Mouse (Mus musculus) liver, adult 2 months (tissue): ENCODE data around the gene Fbxl18. TPM values are rescaled to one million over a fixed set of nuclear protein-coding genes. Genes with fewer than 3 reads are reported as not detected.

ENCODE experiments used
- DNase-seq: peaks from one replicate; pipeline ENCODE4 v3.0.0-alpha.2; 2011; ENCODE audit warnings: low read depth, low spot score; ENCODE audit errors: extremely low read depth
- H3K27ac ChIP-seq: fragments of 200-500 bp; replicated peaks from 2 replicates; pipeline ENCODE4 v1.5.1; 2012; ENCODE audit warnings: low read depth, mild to moderate bottlenecking, control low read depth, inconsistent platforms, low read length; ENCODE audit not compliant: insufficient read depth
- H3K27me3 ChIP-seq: fragments of 200-500 bp; 2 replicates; pipeline ENCODE4 v1.6.1; 2012; ENCODE audit warnings: mild to moderate bottlenecking, moderate library complexity, low read length, inconsistent platforms; ENCODE audit not compliant: control insufficient read depth, insufficient read depth
- H3K36me3 ChIP-seq: fragments of 200-500 bp; 2 replicates; pipeline ENCODE4 v1.6.1; 2012; ENCODE audit warnings: low read length, inconsistent platforms; ENCODE audit not compliant: control insufficient read depth, insufficient read depth
- H3K4me1 ChIP-seq: fragments of 200-500 bp; 2 replicates; pipeline ENCODE4 v1.6.1; 2011; ENCODE audit warnings: low read length; ENCODE audit not compliant: control insufficient read depth, insufficient read depth
- H3K4me3 ChIP-seq: fragments of 200-500 bp; 2 replicates; pipeline ENCODE4 v1.5.1; 2011; ENCODE audit warnings: low read depth, mild to moderate bottlenecking, control low read depth, low read length, moderate library complexity; ENCODE audit not compliant: insufficient read depth
- H3K79me2 ChIP-seq: fragments of 200-500 bp; 2 replicates; pipeline ENCODE4 v1.6.1; 2012; ENCODE audit warnings: inconsistent platforms, mild to moderate bottlenecking, low read length, moderate library complexity; ENCODE audit not compliant: control insufficient read depth, insufficient read depth
- H3K9ac ChIP-seq: fragments of 200-500 bp; 2 replicates; pipeline ENCODE4 v1.6.1; 2012; ENCODE audit warnings: low read depth, mild to moderate bottlenecking, control low read depth, inconsistent platforms, low read length
- CTCF ChIP-seq: fragments of 200-500 bp; IDR thresholded peaks from 2 replicates; pipeline ENCODE4 v1.5.1; 2011; ENCODE audit warnings: low read depth, low read length, control low read depth
- POLR2A ChIP-seq: fragments of 200-500 bp; IDR thresholded peaks from 2 replicates; pipeline ENCODE4 v1.6.1; 2011; ENCODE audit warnings: low read length, control low read depth; ENCODE audit not compliant: insufficient read depth; ENCODE audit errors: extremely low read depth
- WGBS: fragments of 180-500 bp; shearing (Covaris S2); methylation state at CpG from one replicate; pipeline ENCODE4 v1.1.7; 2018; 5-methylcytosine and 5-hydroxymethylcytosine counted together
- polyA plus RNA-seq: library from polyadenylated mRNA; depleted of rRNA; stranded (reverse); fragments of >200 nt; gene quantifications from 2 replicates; pipeline ENCODE4 v1.2.3, GENCODE M21; 2012
- total RNA-seq: library from RNA; depleted of rRNA; stranded (reverse); fragments of >200 nt; gene quantifications from 2 replicates; pipeline ENCODE4 v1.2.3, GENCODE M21; 2014

The Fbxl18 gene
- total and polyA plus RNA-seq, 2 experiments = 1.5 to 10.6 TPM

DNA sequence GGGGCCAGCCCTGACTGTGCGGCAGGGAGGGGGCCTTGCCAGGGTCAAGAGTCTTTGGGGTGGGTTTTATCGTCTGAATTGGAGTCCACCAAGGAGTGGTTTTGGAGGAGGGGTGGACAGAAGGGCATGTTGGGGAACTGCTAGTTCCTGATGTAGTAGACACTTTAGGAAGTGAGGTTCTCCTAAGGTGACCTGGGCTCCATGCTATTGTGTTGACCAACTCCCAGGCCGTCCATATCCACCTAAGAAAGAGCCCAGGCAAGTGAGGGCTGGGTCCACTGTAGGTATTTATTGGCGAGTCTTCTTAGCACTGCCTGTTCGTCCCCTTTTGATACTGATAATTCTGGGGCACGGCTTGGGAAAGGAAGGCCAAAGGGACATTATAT lies 25.8 kb upstream of the Fbxl18 start:
- no peaks in the 10 kb centered on the region for H3K79me2 ChIP-seq
- TF ChIP-seq POLR2A = no peak
- no peak for TF ChIP-seq CTCF
- no peaks in the 10 kb centered on the region for H3K36me3 ChIP-seq
- no peak for DNase-seq
- 75% methylated on average over 6 of the region's 6 CpGs for WGBS
- no peaks in the 10 kb centered on the region for H3K27me3 ChIP-seq
- peaks cover 5% of the 10 kb centered on the region for H3K4me1 ChIP-seq
- peak overlapping the region; percentile 43 for H3K27ac ChIP-seq
- no peak overlapping the region for H3K4me3 ChIP-seq
- no peak overlapping the region for H3K9ac ChIP-seq

DNA sequence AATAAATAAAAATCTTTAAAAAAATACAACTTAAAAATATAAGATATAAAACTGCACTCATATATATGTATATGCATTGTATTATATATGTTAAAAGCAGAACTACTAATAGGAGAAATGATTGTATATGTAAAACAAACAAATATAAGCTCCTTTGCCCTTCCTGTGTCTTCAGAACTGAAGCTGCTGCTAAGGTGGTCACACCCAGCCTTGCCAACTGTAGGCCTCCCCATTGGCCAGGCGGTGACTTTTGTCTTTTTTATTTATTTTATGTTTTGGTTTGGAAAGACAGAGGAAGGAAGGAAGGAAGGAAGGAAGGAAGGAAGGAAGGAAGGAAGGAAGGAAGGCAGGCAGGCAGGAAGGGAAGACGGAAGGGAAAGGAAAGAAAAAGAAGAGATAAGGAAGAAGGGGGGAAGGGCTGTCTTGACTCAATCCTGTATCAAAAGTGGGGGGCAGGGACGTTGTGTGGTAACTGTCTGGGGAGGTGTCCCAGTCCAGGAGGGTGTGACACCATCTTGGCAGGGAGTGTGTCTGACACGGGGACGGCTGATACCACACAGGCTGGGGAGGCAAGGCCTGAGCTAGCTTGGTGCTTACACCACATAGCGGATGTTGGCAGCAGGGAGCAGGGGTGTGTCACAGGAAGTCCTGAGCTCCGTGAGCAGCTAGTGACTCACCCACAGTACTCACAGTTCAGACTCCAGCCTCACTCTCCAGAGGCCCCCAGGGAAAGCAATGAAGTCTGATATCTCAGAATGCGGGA lies 25.3 kb upstream of the Fbxl18 start:
- WGBS = 28% methylated on average over 8 of the region's 8 CpGs
- Histone ChIP-seq H3K4me3 (no peak overlapping the region), H3K36me3 (no peaks in the 10 kb centered on the region), H3K27ac (peak overlapping the region; percentile 43), H3K79me2 (no peaks in the 10 kb centered on the region), H3K4me1 (peaks cover 8% of the 10 kb centered on the region), H3K9ac (no peak overlapping the region), H3K27me3 (no peaks in the 10 kb centered on the region)
- peak; percentile 65 for DNase-seq
- TF ChIP-seq POLR2A (no peak), CTCF (no peak)

DNA sequence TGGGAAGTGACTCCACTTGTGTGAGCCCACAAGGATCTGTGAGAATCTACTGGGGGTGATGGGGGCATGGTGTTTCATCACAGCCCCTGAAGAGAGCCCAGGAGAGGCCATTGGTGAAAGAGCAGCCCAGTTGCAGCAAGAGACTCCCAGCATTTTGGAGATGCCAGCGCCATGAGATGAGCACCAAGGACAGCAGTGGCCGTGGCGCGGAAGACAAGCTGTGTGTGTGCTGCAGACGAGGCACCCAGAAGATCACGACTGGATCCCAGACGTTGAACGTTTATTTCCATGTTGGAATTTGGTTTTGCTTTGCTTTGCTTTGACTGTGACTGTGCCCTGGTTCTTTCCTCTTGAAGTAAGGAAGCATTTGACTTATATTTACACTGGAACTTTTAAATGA lies 22.2 kb upstream of the Fbxl18 start:
- Histone ChIP-seq H3K4me3 (no peak overlapping the region), H3K36me3 (no peaks in the 10 kb centered on the region), H3K9ac (no peak overlapping the region), H3K27me3 (no peaks in the 10 kb centered on the region), H3K27ac (no peak overlapping the region), H3K4me1 (peaks cover 19% of the 10 kb centered on the region), H3K79me2 (no peaks in the 10 kb centered on the region)
- no peak for DNase-seq
- 94% methylated on average over 8 of the region's 8 CpGs for whole genome bisulfite sequencing
- no peak for TF ChIP-seq POLR2A
- no peak for TF ChIP-seq CTCF

DNA sequence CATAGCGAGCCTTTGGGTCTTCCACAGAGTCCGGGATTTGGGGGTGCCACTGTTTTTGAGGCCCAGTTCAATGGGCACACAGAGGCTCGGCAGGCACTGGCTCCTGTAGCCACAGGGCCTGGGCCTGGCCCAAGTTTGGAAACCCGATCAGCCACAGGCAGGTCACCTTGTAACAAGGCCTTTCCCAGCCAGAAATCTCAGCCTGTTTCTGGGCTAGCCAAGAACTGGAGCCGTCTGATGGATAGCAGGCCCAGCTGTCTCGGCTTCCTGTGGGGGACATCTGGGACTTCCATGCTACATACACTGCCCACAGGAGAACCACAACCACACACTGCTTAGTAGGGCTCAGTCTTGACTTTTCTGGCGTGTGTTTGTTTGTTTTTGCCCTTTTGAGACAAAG lies 21.4 kb upstream of the Fbxl18 start:
- H3K36me3 ChIP-seq = no peaks in the 10 kb centered on the region
- 50% methylated on average over 7 of the region's 7 CpGs for WGBS
- TF ChIP-seq POLR2A (no peak), CTCF (no peak)
- no peaks in the 10 kb centered on the region for H3K27me3 ChIP-seq
- H3K27ac ChIP-seq = peak overlapping the region; percentile 68
- DNase-seq = peak; percentile 78
- H3K4me1 ChIP-seq = peaks cover 23% of the 10 kb centered on the region
- H3K4me3 ChIP-seq = no peak overlapping the region
- H3K9ac ChIP-seq = no peak overlapping the region
- no peaks in the 10 kb centered on the region for H3K79me2 ChIP-seq

DNA sequence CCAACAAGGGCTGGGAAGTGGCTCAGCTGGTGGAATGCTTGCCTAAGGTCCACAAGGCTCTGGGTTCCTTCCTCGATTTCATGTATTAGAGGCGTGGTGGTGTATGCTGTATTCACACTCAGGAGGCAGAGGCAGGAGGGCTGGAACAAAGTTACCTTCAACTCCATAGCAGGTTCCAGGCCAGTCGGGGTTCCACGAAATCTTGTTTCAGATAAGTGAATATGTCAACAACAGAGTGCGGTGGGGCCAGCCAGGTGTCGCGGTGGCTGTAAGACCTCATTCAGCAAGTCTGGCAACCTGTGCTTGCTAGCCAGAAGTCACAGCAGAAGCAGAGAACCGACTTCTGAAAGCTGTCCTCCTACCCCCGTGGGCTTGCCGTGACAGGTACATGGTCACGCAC lies 20.0 kb upstream of the Fbxl18 start:
- H3K79me2 ChIP-seq = no peaks in the 10 kb centered on the region
- no peak overlapping the region for H3K4me3 ChIP-seq
- peak overlapping the region; percentile 43 for H3K27ac ChIP-seq
- WGBS = 27% methylated on average over 11 of the region's 11 CpGs
- peaks cover 23% of the 10 kb centered on the region for H3K4me1 ChIP-seq
- H3K36me3 ChIP-seq = no peaks in the 10 kb centered on the region
- 0 out of 2 replicates have a peak overlapping the region, but pooled peaks have one; percentile 9 for H3K9ac ChIP-seq
- DNase-seq = peak; percentile 87
- no peak for TF ChIP-seq CTCF
- no peak for TF ChIP-seq POLR2A
- no peaks in the 10 kb centered on the region for H3K27me3 ChIP-seq

DNA sequence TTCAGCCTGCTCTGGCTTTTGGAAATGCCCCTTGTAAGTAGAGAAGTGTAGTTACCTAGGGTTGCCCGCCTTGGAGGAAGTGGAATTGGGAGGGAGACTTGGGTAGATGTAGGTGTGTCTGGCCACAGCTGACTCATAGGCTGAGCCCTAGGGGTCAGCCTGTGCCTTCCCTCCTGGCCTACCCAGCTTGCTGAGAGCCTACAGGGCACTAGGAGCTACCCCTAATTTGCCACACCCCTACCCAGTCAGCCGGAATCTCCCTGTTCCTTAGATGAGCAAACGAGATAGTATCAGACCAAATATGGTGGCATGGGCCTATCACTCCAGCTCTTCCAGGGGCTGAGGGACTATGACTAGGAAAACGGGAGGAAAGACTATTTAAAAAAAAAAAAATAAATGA lies 17.5 kb upstream of the Fbxl18 start:
- peaks cover 40% of the 10 kb centered on the region for H3K4me1 ChIP-seq
- no peak overlapping the region for H3K4me3 ChIP-seq
- WGBS = 83% methylated on average over 4 of the region's 4 CpGs
- no peaks in the 10 kb centered on the region for H3K36me3 ChIP-seq
- H3K79me2 ChIP-seq = no peaks in the 10 kb centered on the region
- H3K27ac ChIP-seq = peak overlapping the region; percentile 55
- no peak for DNase-seq
- H3K9ac ChIP-seq = no peak overlapping the region
- TF ChIP-seq POLR2A = no peak
- TF ChIP-seq CTCF = no peak
- no peaks in the 10 kb centered on the region for H3K27me3 ChIP-seq
